Mouse (Mus musculus) MEL-GATA-1-ER (cell line): ENCODE measurements around the gene Morf4l2.
"Not testable (repeated sequence)": the region's sequence is repeated elsewhere in the genome, so short reads cannot be mapped to it uniquely, and the experiment has no call there.

Source experiments
- DNase-seq: peaks from one replicate; pipeline ENCODE4 v3.0.0-alpha.2; 2012; ENCODE audit warnings: low read depth; ENCODE audit errors: extremely low read depth

Morf4l2 gene

DNA sequence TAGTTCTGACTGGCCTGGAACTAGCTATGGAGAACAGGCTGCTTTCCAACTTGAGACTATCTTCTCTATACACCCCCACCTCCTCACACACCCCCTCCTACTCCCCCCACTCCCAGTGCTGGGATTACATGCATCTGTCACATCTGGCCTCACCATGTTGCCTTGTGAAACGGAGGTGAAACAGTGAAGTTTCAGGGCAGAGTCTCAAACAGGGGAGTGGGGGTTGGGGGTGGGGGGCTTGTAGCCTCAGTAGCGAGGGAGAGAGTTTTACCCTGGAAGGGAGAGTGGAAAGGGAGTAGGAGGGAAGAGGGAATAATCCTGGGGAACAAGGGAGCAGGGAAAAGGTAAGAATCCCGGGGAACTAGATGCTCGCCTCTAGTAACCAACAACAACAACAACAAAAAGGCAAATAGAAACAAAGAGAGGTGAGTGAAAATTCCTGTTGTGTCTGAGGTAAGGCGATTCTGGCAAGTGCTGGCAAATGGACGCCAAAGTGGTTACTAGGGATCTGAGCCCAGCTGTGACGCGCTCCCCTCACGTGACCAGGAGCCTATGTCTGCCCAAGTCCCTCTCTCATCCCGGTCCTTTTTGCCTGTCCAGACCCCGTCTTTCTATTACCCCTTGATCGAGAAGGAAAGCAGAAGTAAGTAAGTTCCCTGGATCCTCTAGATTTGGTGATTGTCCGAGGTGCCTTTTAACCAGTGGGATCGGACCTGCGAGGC is 35.9 kb downstream of the Morf4l2 start, which contains the start of gene Tceal1:
TSS of gene Tceal1 (plus strand) at position 537 of the 722 bp plus-strand sequence.
- no peak for DNase-seq

GRCm38 (mm10) chrX:136693196-136693595 is 50.3 kb downstream of the Morf4l2 start:
- no peak for DNase-seq

DNA sequence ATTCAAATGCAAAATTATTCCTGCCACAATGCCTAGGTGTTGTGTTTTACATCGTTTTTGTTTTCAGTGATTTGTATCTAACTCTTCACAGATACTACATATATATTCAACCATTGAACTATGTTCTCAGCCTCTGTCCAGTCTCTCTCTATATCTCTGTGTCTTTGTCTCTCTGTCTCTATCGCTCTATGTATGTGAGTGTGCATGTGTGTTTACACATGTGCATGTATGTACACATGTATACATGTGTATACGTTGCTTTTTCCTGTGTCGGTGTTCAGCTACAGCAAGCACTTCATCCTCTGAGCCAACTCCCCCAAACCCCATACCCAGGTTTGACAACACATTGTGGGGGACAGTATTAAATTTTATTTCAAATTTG is 51.2 kb downstream of the Morf4l2 start:
- DNase-seq, result no peak

- not testable (repeated sequence) for DNase-seq
These were observed 51.7 kb downstream of the Morf4l2 start for GRCm38 (mm10) chrX:136691606-136692293.
